Mouse (Mus musculus): ENCODE results near the gene Dcdc2a. TPM values are rescaled to one million over a fixed set of nuclear protein-coding genes. Genes with fewer than 3 reads are reported as not detected.

Gene Dcdc2a
- not detected for total RNA-seq (2018; cell fraction: chromatin; rRNA removed)
- total RNA-seq (2018; cell fraction: cytosol; rRNA removed): not detected
- not detected for total RNA-seq (2018; cell fraction: nucleus; rRNA removed)
- not detected in 3 replicates for polyA plus RNA-seq (2018)

DNA sequence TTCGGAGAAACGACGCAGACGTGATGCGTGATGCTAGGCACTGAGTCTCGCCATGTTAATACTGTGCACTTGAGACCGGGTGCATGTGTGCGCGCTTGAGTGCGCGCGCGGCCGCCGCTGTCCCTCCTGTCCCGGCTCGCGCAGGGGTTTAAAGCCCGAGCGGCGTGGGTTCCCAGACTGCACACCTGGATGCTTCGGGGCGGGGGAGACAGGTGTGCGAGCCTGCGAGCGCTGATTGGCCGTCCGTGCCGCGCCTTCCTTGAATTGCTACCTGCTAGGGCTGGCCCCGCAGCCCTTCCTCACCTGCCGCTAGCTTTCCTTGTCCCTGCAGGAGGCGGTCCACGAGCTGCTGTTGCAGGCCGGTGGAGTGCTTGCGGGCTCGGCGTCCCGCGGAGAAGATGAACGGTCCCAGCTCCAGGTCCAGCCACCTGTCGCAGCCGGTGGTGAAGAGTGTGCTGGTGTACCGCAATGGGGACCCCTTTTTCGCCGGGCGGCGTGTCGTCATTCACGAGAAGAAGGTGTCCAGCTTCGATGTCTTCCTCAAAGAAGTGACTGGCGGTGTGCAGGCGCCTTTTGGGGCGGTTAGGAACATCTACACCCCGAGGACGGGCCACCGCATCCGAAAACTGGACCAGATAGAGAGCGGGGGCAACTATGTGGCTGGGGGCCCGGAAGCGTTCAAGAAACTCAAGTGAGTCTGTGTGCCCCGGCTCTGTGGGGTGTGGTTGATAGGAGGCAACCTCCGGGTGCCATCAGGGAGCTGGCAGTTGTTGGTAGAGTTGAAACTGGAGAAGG is at the start of gene Dcdc2a:
Gene Dcdc2a, plus strand, starts transcription at position 132 of the 795 bp plus-strand sequence.
- no peaks in the 10 kb centered on the region for H3K36me3 ChIP-seq (ENCODE audit: inconsistent target)
- no peaks in the 10 kb centered on the region for H3K79me2 ChIP-seq (ENCODE audit: inconsistent target)
- WGBS (ENCODE audit: missing documents): 8% methylated on average over 63 of the region's 63 CpGs
- no peak within 1 kb of the TSS for H3K4me3 ChIP-seq (ENCODE audit: inconsistent target)
- H3K27ac ChIP-seq: no peak within 1 kb of the TSS

DNA sequence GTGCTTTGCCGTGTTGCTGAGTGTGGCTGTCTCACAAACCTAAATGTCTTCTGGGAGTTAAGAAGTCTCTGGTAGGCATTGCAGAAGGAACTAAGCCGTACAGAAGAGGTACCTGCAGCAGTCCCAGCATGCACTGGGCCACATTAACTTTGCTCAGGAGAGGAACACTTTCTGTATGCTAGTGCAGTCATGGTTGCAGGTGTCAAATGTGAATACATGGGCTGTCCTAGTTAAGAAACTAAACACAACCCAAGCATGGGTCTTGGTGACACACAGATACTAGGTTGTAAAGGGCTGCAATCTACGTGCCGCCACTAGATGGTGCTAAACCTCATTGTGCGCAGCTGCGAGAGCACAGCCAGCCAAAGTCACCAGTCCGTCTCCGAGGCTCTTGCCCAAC is 48.7 kb upstream of the Dcdc2a start:
- 97% methylated on average over 2 of the region's 8 CpGs for WGBS (ENCODE audit: missing documents)

DNA sequence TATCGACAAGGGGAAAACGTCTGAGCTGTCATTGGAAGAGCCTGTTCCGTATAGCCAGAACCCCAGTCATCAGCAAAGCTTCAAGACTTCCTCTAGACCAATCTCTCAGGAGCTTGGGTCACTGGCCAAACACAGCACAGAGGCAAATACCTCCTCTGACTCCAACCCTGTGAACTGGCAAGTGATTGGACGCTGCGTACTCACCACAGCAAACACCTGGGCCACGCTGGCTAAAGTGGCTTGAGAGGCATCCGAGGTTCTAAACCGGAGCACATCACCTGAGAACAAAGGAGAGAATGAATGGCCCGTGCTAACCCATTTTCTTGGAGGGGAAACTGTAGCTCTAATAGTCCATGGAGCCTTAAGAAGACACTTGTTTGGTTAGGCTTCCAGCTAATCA is 37.5 kb upstream of the Dcdc2a start:
- 0 out of 2 replicates have a peak, but pooled peaks cover 5% of the 10 kb centered on the region for H3K36me3 ChIP-seq (ENCODE audit: inconsistent target)
- H3K27ac ChIP-seq: no peak overlapping the region
- H3K4me3 ChIP-seq (ENCODE audit: inconsistent target): no peak overlapping the region
- peaks cover 23% of the 10 kb centered on the region for H3K79me2 ChIP-seq (ENCODE audit: inconsistent target)
- WGBS (ENCODE audit: missing documents): 97% methylated on average over 9 of the region's 9 CpGs

More for the DNA sequence above, 48.7 kb upstream of the Dcdc2a start:
- Histone ChIP-seq H3K4me3 (ENCODE audit: inconsistent target) (no peak overlapping the region), H3K79me2 (ENCODE audit: inconsistent target) (peaks cover 5% of the 10 kb centered on the region; the same call in 1 of the 2 replicates), H3K27ac (no peak overlapping the region), H3K36me3 (ENCODE audit: inconsistent target) (peaks cover 19% of the 10 kb centered on the region)

DNA sequence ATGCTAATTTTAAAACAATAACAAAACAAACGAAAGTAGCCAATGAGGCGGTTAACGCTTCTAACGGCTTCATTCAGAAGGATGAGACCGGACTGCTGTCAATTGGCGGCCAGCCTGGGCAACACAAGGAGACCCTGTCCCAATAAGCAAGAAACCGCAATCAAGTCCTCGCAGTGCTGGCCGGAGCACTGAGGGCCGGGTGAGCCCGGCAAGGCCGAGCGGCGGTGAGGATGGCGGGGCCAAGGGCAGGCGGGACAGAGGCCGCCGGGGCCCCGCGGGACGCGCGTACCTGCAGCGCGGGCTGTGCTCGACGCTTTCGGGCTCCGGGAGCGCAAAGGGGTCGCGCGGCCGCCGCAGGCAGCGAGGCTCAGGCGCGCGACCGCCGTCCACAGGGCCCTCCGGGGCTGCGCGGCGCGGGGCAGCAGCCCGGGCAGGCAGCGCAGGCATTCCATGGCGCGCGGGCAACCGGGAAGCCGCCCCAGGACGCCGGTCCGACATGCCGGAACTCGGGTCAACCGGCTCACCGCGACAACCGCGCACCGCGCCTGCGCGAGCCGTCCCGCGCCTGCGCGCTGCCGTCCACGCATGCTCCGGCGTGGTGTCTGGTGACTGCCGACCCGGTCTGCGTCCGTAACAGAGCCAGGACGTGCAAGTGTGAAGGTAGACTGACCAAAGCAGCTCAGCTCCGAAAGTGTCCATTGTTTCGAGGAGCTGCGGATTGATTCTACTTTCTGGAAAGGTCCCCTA is 35.8 kb upstream of the Dcdc2a start, which contains the start of gene Mrs2:
Gene Mrs2, minus strand, starts transcription at position 587 of the 747 bp plus-strand sequence.
- Histone ChIP-seq H3K27ac (peak within 1 kb of the TSS; percentile 43), H3K36me3 (ENCODE audit: inconsistent target) (0 out of 2 replicates have a peak, but pooled peaks cover 5% of the 10 kb centered on the region), H3K4me3 (ENCODE audit: inconsistent target) (peak within 1 kb of the TSS; percentile 68), H3K79me2 (ENCODE audit: inconsistent target) (peaks cover 23% of the 10 kb centered on the region)
- WGBS (ENCODE audit: missing documents): under 1% methylated on average over 64 of the region's 84 CpGs

DNA sequence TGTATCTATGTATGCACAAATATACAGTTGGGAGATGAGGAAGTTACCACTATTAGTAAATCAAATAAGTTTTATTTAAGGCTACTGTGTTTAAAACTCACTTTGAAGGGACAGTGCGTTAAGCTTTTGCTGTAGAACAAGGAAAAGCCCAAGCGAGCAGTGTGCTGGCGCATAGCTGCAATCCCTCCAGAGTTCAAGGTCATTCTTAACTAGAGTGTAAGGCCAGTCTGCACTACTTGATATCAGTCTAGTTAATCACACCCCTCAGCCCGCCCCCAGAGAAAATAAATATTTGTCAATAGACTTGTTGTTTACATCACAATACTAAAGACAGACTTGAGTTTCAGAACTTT is 35.3 kb upstream of the Dcdc2a start:
- peak overlapping the region; percentile 43 for H3K27ac ChIP-seq

DNA sequence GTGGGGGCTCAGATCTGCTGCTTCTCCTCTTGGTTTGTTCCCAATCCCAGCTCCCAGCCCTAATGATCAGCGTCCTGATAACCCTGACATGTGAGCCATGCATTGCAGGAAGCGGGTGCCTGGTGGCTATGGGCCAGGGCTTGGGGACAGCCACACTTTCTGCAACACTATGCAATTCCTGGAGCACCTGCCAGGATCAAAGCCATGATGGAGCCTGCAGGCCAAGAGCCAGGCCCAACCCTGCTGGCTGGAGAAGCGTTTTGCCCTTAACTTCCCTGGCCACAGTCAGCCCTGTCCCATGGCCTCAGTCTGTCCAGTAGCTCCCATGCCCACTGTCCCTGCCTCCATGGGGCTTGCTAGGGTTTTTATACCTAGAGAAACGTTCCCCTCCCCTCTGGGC is 33.4 kb upstream of the Dcdc2a start:
- no peak overlapping the region for H3K27ac ChIP-seq
- 90% methylated on average over 4 of the region's 4 CpGs for WGBS (ENCODE audit: missing documents)
- 0 out of 2 replicates have a peak, but pooled peaks cover 5% of the 10 kb centered on the region for H3K36me3 ChIP-seq (ENCODE audit: inconsistent target)
- H3K79me2 ChIP-seq (ENCODE audit: inconsistent target): peaks cover 23% of the 10 kb centered on the region
- no peak overlapping the region for H3K4me3 ChIP-seq (ENCODE audit: inconsistent target)

More for the DNA sequence above, 35.3 kb upstream of the Dcdc2a start:
- WGBS (ENCODE audit: missing documents): 47% methylated on average over 4 of the region's 4 CpGs
- H3K79me2 ChIP-seq (ENCODE audit: inconsistent target): peaks cover 23% of the 10 kb centered on the region
- 0 out of 2 replicates have a peak, but pooled peaks cover 5% of the 10 kb centered on the region for H3K36me3 ChIP-seq (ENCODE audit: inconsistent target)
- peak overlapping the region; percentile 33 for H3K4me3 ChIP-seq (ENCODE audit: inconsistent target)

DNA sequence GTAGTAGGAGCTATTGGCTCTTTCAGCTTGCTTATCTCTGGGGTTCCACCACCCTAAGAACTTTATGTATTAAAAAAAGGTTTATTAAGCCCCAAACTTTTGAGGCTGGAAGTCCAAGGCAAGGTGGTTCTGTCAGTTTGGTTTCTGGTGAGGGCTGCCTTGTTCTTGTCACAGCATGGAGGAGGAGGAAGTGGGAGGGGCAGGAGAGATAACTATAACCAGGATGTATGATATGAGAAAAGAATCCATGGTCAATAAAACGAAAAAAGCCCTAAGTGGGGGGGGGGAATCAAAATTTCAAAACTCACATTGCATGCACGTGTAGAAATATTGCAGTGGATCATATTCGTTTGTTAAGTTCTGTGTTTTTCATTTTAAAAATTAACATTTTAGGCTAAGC is 32.7 kb upstream of the Dcdc2a start:
- Histone ChIP-seq H3K36me3 (ENCODE audit: inconsistent target) (0 out of 2 replicates have a peak, but pooled peaks cover under 1% of the 10 kb centered on the region), H3K27ac (no peak overlapping the region), H3K79me2 (ENCODE audit: inconsistent target) (peaks cover 16% of the 10 kb centered on the region), H3K4me3 (ENCODE audit: inconsistent target) (no peak overlapping the region)
- WGBS (ENCODE audit: missing documents): 91% methylated on average over 3 of the region's 3 CpGs

DNA sequence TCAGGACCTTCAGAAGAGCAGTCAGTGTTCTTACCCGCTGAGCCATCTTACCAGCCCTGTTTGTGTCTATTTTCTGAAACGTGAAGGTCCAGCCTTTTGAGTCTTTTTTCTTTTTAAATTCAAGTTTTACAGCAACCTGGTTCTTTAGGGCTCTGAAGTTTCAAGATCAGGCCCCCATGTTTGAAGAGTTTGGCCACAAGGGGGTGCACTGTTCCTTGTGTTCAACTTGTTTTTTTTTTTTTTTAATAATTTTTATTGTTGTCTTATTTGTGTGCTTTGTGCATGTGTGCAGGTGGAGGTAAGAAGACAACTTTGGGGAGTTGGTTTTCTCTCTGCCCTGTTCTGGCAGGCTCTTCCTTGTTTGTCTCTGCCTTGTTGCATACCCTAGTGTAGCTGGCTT is 31.1 kb upstream of the Dcdc2a start:
- H3K4me3 ChIP-seq (ENCODE audit: inconsistent target): no peak overlapping the region
- no peak overlapping the region for H3K27ac ChIP-seq
- H3K79me2 ChIP-seq (ENCODE audit: inconsistent target): peaks cover 1% of the 10 kb centered on the region
- no peaks in the 10 kb centered on the region for H3K36me3 ChIP-seq (ENCODE audit: inconsistent target)
- 42% methylated on average over 2 of the region's 2 CpGs for WGBS (ENCODE audit: missing documents)

DNA sequence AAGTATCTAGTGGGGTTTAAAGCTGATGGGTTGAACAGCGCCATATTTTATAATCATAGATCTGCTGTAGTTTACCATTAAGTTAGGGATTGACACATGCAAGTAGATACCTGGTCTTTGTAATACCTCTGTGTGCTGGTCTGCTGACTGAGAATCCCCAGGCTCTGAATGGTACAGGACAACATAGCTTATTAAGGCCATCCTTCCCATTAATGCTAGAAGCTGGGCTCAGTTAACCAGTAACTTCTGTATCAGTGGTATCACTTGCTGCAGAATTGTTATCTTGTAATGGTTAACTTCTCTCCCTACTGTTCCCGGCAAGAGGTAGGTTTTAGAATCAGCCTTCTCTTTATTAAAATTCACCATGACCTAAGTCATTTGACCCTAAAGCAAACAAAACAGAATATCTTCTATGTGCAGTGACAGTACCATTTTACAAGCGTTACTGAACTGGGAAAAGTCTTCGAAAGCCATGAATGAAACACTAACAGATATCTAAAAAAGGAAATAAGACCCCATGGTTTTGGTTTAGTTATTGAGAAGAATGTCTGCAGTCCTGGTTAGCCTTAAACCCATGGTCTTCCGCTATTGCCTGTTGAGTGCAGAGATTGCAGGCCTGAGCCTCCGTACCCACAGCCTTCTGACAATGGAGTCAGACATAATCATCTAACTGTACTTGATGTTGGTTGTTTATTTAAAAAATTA is 29.2 kb upstream of the Dcdc2a start:
- Histone ChIP-seq H3K36me3 (ENCODE audit: inconsistent target) (no peaks in the 10 kb centered on the region), H3K4me3 (ENCODE audit: inconsistent target) (no peak overlapping the region), H3K79me2 (ENCODE audit: inconsistent target) (no peaks in the 10 kb centered on the region), H3K27ac (no peak overlapping the region)
- 96% methylated on average over 6 of the region's 6 CpGs for WGBS (ENCODE audit: missing documents)

DNA sequence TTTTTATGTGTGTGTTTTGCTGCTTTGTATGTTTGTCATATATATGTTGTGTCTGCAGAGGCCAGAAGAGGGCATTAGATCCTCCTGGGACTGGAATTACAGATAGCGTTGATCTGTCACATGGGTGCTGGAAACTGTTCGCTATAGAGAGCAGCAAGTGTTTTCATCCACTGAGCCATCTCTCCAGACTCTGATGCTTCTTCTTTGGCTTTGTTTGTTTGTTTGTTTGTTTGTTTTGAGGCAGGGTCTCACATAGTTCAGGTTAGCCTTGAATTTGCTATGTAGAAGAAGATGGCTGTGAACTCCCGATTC is 28.7 kb upstream of the Dcdc2a start:
- Histone ChIP-seq H3K27ac (no peak overlapping the region), H3K36me3 (ENCODE audit: inconsistent target) (no peaks in the 10 kb centered on the region), H3K79me2 (ENCODE audit: inconsistent target) (no peaks in the 10 kb centered on the region), H3K4me3 (ENCODE audit: inconsistent target) (no peak overlapping the region)
- WGBS (ENCODE audit: missing documents): 84% methylated on average over 3 of the region's 3 CpGs

DNA sequence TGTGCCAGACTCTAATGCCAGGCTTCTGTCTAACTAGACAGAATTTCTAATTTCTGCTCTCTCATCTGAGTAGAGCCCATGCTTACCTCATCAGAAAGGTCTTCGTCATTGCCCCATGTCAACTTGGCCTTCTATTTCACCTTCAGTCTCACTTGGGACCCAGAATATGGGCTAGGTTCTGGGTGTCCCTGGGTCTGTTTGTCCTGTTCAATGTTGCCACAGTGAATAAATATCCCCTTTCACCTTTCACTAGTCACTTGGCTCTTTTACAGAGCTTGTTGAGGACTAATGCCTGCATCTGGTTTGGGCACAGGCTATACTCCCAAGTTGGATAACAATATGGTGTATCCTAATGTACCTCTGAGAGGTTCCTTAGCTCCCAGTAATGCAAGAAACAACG is 16.3 kb upstream of the Dcdc2a start:
- no peak overlapping the region for H3K27ac ChIP-seq
- WGBS (ENCODE audit: missing documents): 85% methylated on average over 2 of the region's 2 CpGs
- no peaks in the 10 kb centered on the region for H3K79me2 ChIP-seq (ENCODE audit: inconsistent target)
- H3K4me3 ChIP-seq (ENCODE audit: inconsistent target): no peak overlapping the region
- no peaks in the 10 kb centered on the region for H3K36me3 ChIP-seq (ENCODE audit: inconsistent target)

DNA sequence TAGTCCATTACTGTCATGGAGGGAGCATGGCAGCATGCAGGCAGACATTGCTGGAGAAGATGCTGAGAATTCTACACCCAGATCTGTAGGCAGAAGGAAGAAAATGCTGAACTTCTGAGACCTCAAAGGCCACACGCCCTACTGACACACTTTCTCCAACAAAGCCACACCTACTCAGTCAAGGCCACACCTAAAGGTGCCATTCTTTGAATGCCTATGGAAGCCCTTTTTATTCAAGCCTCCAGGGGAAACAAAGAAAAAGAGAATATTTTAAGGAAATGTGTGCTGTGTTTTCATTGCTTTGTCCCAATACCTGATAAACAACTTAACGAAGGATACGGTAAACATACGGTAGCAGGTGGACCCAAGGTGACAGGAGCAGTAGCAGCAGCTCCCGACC is 3.1 kb upstream of the Dcdc2a start:
- Histone ChIP-seq H3K4me3 (ENCODE audit: inconsistent target) (no peak overlapping the region), H3K79me2 (ENCODE audit: inconsistent target) (no peaks in the 10 kb centered on the region), H3K36me3 (ENCODE audit: inconsistent target) (no peaks in the 10 kb centered on the region), H3K27ac (no peak overlapping the region)
- 91% methylated on average over 4 of the region's 5 CpGs for WGBS (ENCODE audit: missing documents)

DNA sequence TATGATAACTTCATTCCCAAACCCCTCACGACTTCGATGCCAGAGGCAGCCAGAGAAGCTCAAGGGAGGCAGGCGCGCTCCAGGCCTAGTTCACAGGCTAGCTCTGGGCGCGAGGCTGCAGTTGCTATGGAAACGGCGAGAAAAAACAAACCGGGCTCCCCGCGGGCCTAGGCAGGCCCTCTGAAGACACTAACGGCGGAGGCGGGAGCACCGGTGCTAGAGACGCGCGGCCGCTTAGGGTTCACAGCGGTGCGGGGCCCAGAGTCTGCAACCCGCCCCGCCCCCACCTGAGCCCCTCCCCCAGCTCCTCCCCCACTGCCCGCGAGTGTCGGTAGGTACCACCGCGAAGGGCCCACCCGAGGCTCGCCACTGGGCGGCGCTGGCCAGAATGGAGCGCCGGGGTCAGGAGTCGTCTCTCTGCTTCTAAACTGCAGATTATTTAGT is 671 bp upstream of the Dcdc2a start:
- WGBS (ENCODE audit: missing documents): 2% methylated on average over 34 of the region's 35 CpGs
- H3K4me3 ChIP-seq (ENCODE audit: inconsistent target): no peak overlapping the region
- H3K27ac ChIP-seq: no peak overlapping the region
- no peaks in the 10 kb centered on the region for H3K79me2 ChIP-seq (ENCODE audit: inconsistent target)
- H3K36me3 ChIP-seq (ENCODE audit: inconsistent target): no peaks in the 10 kb centered on the region

DNA sequence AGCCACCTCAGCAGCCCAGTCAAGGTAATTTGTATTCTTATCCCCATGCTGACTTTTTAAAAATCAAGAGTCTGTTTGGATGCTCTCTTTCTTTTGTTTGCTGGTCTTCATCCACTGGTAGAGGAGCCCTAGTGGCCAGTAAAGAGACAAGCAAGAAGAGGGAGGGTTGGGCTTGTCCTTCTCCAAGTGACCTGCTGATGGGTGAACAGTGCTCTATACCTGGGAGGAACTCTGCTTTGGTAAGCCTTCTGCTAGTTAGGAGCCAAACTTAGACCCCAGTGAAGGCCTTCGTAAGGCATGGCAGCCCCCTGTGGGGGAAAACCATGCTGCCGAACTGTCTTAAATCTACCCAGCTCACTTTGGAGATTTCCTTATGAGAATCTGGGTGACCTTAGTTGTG is 10.9 kb downstream of the Dcdc2a start:
- no peaks in the 10 kb centered on the region for H3K79me2 ChIP-seq (ENCODE audit: inconsistent target)
- H3K27ac ChIP-seq: no peak overlapping the region
- H3K4me3 ChIP-seq (ENCODE audit: inconsistent target): no peak overlapping the region
- no peaks in the 10 kb centered on the region for H3K36me3 ChIP-seq (ENCODE audit: inconsistent target)
- WGBS (ENCODE audit: missing documents): 95% methylated on average over 2 of the region's 2 CpGs

Data from macrophage (primary cell).